Mouse (Mus musculus): ENCODE measurements around the gene Rgs6.

Rgs6 gene

DNA sequence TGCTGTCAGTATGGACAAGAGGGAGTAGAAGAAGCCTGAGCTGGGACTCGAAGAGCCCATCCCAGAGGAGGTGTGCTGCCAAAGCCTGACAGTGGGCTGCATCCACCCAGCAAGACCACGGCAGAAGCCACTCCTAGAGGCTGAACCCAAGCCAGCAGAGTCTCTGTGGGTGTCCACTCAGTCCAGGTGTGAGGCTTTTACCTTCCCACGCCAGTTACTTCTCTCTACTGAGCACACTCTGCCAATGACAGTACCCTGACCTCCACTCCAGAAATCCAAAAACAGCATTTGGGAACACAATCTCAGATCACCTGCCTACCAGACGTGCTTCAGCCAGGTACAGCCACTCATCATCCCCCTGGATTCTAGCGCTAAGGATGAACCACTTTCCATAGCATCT lies 619.4 kb downstream of the Rgs6 start:
- DNase-seq (ENCODE audit: low spot score) = no peak

DNA sequence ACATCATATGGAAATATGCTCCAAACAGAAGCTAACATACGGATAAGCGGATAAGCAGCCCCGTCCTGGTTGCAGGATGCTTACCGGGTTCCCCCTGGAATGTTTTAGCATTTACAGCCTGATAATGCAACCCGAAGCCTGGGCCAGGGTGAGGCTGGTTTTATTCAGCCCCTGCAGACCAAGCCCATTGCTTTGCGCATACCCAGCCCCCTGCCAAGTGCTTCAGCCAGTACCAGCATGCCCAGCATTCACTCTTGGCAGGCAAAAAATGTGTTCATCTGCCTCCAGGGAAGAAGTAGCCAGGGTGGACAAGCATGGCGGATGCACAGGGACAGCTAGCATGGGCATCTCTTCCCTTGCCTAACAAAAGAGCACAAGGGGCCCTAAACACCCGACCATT lies 619.9 kb downstream of the Rgs6 start:
- no peak for DNase-seq (ENCODE audit: low spot score)

DNA sequence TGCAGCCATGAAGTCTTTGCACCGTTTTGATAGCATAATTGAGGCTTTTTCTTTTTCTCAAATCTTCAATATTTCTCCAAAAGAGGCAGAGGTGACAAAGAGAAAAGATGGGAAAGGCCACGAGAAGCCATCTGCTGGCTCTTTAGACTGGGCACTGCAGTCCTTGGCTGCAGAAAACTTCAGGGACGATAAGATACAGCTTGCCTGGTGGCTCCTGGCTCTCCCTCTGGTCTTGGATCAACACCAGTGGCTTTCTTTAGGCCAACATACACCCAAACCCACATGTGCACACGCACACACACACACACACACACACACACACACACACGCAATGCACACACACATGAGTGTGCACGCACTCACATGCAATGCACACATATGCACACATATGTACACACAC lies 620.7 kb downstream of the Rgs6 start:
- no peak for DNase-seq (ENCODE audit: low spot score)

DNA sequence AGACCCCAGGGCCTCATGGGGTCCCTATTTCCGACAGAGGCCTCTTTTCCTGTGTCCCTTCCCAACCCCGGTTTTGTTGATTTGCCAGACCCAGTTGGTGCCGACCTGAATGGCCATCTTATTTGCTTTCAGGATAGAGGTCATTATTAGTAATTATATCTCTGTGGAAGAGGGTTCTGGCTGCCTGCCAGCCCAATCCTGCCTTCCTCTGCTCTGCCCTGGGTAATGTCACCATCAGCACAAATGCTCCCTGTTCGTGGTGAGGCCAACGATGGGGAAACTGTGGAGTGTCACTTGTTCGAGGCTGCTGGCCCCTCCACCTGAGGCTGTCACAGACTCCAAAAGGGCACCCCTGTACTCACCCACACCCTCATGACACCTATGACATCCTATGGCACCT lies 621.4 kb downstream of the Rgs6 start:
- DNase-seq (ENCODE audit: low spot score) = no peak

DNA sequence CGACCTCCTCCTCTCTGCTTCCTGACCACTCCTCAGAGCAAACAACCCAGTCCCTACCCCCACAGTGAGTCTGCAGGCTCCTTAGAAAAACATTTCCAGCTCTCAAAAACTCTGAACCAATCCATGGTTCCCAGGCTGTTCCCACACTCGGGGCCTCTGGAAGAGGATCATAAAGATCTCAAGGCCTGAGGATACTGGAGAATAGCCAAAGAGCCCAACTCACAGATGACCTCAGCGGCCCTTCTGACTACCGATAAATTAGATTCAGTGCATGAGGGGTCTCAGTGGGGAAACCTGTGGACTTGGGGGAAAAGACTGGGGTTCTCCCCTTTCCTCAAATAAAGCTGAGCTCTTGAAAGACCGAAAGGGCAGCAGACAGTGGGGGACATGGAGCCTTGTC lies 622.2 kb downstream of the Rgs6 start:
- DNase-seq (ENCODE audit: low spot score) = no peak

DNA sequence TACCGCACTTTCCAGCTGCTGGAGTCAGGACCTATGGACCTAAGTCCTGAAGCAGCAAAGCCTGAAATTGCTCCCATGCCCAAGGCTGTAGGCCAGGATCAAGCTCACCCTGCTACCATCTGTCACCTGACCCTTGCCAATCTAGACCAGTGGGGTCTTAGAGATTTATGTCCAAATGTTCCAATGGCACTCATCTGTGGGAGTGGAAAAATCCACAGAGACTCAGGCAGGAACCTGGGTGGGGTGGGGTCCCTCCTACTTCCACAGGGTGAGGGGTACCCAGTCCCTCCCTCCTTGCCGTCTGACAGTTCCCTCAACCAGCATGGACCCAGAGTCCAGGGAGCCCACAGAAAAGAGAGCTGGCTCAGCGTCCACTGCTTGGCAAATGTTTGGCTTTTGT lies 622.6 kb downstream of the Rgs6 start:
- DNase-seq (ENCODE audit: low spot score) = no peak

DNA sequence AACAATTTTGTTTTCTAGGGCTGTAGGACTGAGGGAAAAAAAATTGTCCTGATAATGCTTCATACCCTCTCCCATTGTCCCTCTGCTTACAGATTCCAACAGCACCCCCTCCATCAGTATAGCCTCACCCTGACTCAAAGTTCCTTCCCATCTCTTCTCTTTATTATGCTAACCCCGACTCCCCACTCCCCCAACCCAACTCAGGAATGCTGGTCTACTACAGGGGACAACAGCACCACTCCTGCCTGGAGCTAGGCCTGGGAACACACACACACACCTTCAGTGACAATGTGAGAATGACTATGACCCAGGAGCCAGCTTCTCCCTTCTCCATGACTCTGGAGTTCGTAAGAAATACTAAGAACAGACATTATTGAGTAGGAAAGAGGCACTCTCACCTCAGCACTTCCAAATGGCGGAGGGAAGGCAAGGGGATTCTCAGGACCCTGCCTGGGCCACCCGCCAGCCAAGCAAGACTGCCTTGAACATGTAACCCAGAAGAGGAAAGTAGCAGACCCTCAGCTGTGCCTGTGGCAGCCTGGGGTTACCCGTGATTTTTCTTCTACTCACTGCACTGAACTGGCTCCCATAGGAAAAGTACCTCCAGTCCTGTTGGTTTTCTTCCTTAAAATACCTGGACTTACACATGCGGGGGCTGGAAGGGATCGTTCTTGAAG lies 623.2 kb downstream of the Rgs6 start:
- no peak for DNase-seq (ENCODE audit: low spot score)
